Mouse (Mus musculus) hematopoietic multipotent progenitor cell, adult 10-12 weeks (in vitro differentiated cells): ENCODE data around the gene Hibch. TPM values are rescaled to one million over a fixed set of nuclear protein-coding genes. Genes with fewer than 3 reads are reported as not detected.

ENCODE experiments used
- polyA plus RNA-seq: library from polyadenylated mRNA; stranded (reverse); fragments of >175 nt; gene quantifications from 2 replicates; pipeline ENCODE4 v1.2.3, GENCODE M21; 2012; ENCODE audit warnings: low replicate concordance

Gene Hibch
- polyA plus RNA-seq, result 0.42 and 0.51 TPM in 2 replicates

GRCm38 (mm10) chr1:52844782-52845665 is at the start of gene Hibch:
Gene Hibch, plus strand, starts transcription at chr1:52844929.

DNA sequence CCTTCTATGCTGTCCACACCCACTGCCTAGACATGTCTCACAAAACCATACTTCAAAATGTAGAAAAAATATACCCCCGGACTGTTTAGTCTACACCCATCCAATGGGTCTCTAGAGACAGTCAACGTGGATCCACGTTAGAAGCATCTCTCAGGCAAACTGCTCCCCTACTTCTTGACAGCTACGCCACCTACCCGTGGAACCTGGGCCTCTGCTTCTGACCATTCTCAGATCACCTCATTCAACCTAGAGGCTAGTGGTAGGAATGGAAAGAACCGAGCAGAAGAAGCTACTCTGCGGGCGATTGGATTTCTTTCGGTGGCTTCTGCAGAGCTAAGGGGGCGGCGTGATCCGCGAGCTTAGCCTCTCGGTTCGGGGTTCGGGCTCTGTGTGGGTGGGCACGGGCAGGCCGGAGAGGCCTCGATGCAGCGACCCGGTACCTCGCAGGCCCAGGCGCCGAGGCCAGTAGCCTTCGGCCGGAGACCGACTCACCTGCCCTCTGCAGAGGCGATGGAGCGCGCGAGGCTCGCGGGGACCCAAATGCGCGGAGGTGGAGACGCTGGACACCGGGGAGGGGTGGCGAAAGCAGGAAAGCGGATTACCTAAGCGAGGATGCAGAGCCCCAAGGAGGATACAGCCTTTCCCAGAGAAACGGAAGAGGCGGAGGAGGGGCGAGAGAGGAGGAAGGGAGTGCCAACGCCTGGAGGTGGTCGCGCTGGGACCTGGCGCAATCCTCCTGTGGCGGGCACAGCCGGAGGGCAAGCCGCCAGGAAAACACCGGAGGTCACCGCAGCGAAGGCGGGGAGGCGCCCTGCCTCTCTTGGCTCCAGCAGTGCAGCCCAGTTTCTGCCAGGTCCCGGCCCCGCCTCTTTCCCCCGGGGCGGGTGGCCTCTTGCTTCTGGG is 27.6 kb upstream of the Hibch start, which contains the start of gene Inpp1:
Gene Inpp1 (minus strand): TSS at position 779 of the 903 bp plus-strand sequence.

Other genes with a start within 250 kb of the Hibch start
- 4.4 and 6.2 TPM in 2 replicates for gene Nemp2, start 214.2 kb upstream of the Hibch start, polyA plus RNA-seq
- 4.6 and 11.9 TPM in 2 replicates for gene Mfsd6, start 117.5 kb upstream of the Hibch start, polyA plus RNA-seq
- 2.4 and 2.5 TPM in 2 replicates for gene Inpp1, start 27.2 kb upstream of the Hibch start, polyA plus RNA-seq
- 0.22 and 0.62 TPM in 2 replicates for gene 1700019D03Rik, start 175.2 kb downstream of the Hibch start, polyA plus RNA-seq
- not detected in 2 replicates for gene Mstn, start 216.7 kb downstream of the Hibch start, polyA plus RNA-seq